Mouse (Mus musculus) adrenal gland, postnatal 25 days (tissue): ENCODE measurements around the gene Ankzf1. TPM values are rescaled to one million over a fixed set of nuclear protein-coding genes. Genes with fewer than 3 reads are reported as not detected.

ENCODE experiments used
- DNase-seq: peaks from one replicate; pipeline ENCODE4 v3.0.0; 2021; ENCODE audit warnings: mixed read lengths
- long read RNA-seq: library from polyadenylated mRNA; stranded (forward); transcript quantifications from one replicate; pipeline ENCODE4 v2.0.0, GENCODE M21; 2021
- total RNA-seq: library from RNA; stranded (reverse); gene quantifications from 2 replicates; pipeline ENCODE4 v1.2.3, GENCODE M21; 2021

Gene Ankzf1
- total RNA-seq: 23.5 and 26.4 TPM in 2 replicates
- long read RNA-seq, transcript Ankzf1-208 (13 exons, 2,739 nt): major isoform, 6 of 22 reads
- long read RNA-seq, partial matches to known transcripts: 7 of 22 reads
- long read RNA-seq, other reads (novel, unspliced or antisense): 9 of 22 reads

DNA sequence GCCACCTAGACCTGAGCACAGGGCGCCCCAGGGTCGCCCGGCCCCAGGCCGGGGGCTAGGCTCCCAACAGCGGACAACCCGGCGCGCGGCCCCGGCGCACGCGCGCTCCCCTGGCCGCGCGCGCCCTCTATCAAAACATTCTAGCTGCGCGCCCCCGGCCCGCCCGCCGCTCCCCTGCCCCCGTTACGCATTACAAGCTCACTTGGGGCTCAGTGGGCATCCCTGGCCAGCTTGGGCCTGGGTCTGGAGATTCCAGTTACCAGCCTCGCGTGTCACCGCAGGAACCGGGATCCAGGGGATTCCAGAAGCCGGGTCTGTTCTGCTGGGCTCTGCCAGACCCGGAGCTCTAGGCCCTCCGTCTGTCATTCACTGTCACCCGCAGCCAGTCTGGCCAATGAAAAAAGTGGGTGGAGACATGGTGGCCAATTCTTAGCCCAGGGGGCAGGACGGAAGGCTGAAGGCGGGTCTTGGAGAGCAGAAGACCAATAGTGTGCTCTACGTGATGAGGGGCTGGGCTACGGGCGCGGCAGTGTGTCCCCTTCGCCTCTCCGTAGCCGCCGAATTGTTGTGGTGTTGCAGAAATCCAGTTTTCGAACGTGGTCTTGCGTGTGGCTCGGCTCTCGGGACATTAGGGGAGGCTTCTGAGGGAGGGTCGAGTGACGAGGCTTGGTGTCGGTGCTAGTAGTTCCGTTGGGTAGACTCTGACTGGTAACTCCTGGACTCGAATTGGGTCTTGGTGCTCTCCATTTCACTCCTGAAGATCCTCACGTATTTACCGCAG, at the start of gene Ankzf1, which contains the start of gene Atg9a:
Ankzf1 (plus strand) TSS at position 530 of the 781 bp plus-strand sequence.
Atg9a (minus strand) TSS at position 575 of the 781 bp plus-strand sequence.
- DNase-seq: peak; percentile 89

DNA sequence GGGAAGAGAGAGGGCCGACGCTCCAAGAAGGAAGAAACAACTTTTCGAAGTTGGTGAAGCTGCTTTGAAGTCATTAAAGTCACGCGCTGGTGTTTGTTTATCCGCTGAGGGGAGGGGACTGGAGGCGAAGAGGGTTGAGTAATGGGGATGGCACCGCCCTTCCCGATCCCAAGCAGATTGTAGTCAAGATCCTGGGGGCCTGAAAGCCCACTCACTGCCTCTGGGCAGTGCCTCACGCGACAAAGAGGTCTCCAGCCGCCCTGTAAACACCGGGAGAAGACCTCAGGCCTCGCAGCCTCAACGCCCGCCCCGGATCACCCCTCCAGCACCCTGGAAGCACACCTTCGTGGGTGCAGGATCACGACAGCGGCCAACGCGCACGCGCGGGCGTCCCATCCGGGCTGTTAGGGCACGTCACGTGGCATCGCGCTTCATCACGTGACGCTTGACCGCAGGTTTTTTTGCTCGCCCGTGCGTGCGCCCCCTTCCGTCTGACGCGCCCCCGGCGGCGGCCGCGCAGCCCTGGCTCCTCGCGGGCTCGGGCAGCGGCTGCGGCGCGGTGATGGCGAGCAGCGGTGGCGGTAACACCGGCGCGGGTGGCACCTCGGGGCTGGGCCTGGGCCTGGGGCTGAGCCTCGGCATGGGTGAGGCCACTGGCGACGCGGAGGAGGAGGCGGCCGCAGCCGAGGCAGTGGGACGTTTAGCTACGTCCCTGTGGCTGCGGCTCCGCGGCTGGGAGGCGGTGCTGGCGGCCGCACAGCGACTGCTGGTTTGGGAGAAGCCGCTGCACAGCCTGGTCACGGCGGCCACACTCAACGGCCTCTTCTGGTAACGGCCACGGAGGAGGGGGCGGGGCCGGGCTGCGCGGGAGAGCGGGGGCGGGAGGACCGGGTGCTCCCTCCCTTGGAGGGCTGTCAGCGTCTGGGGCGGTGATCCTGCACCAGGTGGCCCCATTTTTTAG, 49.4 kb upstream of the Ankzf1 start, which contains the start of the genes Cnppd1 and Retreg2:
Cnppd1 (minus strand) TSS at position 411 of the 961 bp plus-strand sequence.
Retreg2 (plus strand) TSS at position 478 of the 961 bp plus-strand sequence.
- peak; percentile 97 for DNase-seq

GRCm38 (mm10) chr1:75145589-75145988, 46.4 kb upstream of the Ankzf1 start:
- DNase-seq: no peak

DNA sequence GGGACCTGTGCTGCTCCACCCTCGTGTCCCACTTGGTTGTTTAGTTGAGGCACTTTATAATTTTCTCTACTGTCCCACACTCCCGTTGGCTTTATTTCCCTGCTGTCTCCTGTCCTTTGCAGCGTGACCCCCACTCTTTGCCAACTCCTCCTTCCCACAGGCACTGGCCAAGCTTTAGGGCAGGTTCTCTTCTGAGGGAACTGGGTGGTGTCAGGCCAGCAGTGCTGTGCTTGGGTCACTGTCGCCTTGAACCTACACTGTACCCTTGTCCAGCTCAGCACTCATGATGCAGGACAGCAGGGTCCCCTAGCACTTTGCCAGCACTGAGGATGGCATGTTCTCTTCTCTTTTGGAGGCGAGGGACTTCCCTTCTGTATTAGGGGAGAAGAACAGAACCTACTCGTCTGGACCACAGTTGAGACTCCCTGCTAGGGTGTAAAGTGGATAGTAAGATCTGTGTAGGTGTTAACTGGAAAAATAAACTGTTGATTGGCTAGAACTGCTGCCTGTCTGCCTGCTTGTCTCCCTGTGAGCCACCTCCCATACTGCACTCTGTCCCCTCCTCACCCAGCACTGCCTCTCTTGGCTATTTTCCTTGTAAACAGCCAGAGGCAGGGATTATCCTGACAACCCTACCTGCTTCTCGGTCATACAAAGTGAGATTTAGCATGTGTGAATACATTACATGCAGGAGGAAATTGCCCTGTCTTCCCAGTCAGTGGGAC, 44.4 kb upstream of the Ankzf1 start:
- DNase-seq: no peak

DNA sequence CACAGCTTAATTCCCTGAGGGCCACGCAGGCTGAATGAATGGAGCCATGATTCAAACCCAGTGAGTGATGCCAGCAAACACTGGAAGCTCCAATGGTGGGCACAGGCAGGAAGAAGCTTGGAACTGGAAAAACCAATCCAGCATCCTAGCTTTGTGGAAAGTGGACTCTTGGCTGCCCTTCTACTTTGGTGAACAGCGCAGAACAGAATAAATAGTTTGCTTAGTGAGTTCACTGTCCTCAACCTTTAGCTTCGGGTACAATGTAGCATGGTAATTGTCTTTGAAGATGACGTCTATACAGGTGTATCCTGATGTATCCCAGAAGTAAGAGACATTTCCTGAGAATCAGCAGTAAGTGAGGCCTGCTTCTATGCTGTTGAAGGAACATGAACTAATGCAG, 43.2 kb upstream of the Ankzf1 start:
- no peak for DNase-seq

GRCm38 (mm10) chr1:75155837-75156236, 36.1 kb upstream of the Ankzf1 start:
- DNase-seq: no peak

DNA sequence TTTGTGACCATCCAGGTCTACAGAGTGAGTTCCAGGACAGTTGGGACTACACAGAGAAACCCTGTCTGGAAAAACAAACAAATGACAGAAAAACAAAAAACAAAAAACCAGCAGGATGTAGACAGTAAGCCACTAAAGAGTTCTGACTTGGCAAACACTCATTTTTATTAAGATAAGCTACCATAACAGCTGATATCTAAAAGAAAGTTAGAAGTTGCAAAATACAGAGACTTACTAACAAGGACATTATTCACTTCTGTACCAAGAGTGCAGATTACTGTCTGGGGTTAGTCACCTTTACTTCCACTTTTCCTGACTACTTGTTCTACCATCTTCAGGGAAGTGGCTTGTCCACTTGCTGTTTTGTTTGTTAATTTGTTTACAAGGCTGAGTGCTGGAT, 33.0 kb upstream of the Ankzf1 start:
- no peak for DNase-seq

DNA sequence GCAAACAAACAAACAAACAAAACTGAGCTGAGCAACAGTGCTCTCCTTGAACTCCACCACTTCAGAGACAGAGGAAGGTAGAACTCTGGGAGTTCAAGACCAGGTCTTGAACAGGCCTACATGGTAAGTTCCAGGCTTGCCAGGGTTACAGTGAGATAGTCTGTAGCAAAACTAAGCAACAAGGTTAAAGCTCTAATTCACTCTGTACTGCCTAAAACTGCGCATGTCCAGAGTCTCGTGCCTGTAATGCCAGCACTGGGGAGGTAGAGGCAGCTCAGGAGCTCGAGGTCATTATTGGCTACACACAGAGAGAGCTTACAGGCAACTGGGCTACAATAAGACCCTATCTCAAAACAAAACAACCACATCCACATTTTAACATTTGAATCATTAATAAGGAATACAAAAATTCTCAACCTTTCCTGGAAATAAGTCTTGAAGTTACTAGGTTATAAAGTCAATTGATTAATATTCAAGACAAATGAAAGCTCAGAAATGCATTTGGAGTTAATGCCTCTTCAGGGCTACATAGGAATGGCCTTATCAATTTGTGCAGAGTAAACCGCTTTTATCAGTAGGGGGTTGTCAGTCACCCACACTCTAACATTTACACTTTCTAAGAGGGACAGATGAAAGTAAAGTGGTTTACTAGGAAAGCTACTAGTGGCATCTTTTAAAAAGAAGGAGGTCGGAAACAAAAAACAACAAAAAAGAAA, 32.3 kb upstream of the Ankzf1 start:
- no peak for DNase-seq

GRCm38 (mm10) chr1:75160256-75160617, 31.7 kb upstream of the Ankzf1 start:
- DNase-seq: no peak

DNA sequence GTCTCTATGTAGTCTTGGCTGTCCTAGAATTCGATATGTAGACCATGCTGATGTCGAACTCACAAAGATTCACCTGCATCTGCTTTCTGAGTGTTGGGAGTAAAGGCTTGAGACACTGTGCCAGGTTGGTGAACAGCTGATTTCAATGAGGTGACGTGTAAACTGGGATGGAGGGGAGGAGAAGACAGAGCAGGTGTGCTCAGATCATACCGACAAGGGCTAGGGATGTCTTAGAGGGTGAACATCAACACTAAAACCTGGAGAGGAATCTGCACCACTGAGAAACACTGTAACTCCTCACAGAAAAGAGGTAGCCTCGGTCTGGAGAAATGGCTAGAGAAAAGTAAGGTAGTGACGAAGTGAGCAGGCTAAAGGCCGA, 23.9 kb upstream of the Ankzf1 start:
- DNase-seq: no peak

DNA sequence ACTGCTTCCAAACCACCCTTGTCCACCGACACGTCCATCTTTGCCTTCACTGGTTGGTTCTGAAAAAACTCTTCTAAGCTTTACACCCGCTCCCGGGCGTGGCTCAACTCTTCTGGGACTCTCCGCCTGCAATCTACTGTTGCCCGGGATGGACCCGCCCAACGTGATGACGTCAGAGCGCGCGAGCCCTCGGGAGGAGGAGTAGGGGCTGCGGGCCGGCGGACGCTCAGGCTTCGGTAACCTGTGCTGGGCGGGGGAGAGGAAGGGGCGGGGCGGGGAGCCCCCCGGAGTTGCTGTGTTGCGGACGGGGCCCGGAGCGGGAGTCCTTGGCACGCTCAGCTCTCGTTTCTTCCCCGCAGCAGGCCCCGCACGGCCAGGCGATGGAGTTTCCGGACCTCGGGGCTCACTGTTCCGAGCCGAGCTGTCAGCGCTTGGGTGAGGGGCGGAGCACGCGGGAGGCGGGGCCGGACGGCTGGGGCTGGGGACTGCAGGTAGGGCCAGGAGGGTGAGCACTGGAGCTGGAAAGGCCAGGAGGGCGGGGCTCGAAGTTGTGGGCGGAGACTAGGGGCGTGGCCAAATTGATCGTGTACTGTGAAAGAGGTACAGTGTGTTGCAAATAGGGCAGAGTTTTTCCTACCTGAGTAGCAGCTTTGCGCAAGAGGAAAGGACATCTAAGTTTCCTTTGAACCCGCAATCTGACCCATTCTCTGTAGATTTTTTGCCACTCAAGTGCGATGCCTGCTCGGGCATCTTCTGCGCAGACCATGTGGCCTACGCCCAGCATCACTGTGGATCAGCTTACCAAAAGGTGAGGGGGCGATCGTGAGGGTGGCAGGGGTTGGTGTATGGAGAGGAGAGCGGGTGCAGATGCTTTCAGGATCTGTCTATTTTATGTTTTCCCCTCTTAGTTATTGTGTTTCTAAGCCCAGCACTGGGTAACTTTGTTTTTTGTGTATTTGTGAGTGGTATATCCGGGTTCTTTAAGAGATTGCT, 23.2 kb upstream of the Ankzf1 start, which contains the start of gene Zfand2b:
Zfand2b (plus strand) TSS at position 175 of the 993 bp plus-strand sequence.
- DNase-seq: peak; percentile 99

- DNase-seq: peak; percentile 49
These were observed 12.4 kb upstream of the Ankzf1 start for GRCm38 (mm10) chr1:75179334-75180104.

DNA sequence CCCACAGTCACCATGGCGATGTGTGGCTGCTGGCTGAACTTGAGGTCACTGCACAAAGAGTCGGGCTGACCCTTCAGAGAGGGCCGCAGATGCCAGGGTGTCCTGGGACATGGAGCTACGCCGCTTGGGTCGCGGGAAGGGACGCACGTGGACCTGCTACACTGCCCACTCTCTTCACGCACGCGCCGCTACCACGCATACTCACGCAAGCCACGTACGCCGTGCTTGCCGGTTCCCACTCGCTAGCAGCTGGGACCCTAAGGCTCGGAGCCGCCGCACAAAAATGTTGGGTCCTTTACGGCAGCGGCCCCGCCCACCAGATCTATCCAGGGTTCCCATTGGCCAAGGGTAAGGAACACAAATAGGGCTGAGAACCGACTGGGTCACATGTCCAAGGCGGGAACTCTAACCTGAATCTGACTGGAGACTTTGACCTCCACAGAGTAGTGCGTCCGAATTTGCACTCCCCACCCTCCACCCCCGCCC, 11.8 kb upstream of the Ankzf1 start, which contains the start of gene Abcb6:
Abcb6 (minus strand) TSS at position 288 of the 486 bp plus-strand sequence.
- DNase-seq: peak; percentile 85

- no peak for DNase-seq
These were observed 11.2 kb upstream of the Ankzf1 start for GRCm38 (mm10) chr1:75180741-75181140.

GRCm38 (mm10) chr1:75181377-75181870, 10.5 kb upstream of the Ankzf1 start:
- no peak for DNase-seq

GRCm38 (mm10) chr1:75182160-75182559, 9.8 kb upstream of the Ankzf1 start:
- no peak for DNase-seq

DNA sequence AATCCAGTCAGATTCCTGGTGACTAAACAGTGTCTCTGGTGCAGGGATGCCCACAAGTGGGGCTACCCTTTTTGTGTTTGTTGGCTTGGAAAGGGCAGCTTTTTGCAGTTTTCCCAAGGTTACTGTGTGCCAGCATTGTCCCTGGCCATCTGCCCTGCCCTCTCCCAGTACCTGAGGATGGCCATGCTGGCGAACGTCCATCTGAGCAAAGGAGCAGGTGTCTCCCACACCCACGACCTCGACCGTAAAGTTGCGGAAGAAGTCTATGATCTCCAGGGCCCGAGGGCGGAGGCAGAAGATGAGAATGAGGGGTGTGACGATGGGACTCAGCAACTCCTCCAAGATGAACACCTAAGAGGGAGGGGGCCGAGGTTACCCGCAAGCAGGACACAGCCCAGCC, 6.5 kb upstream of the Ankzf1 start:
- no peak for DNase-seq

DNA sequence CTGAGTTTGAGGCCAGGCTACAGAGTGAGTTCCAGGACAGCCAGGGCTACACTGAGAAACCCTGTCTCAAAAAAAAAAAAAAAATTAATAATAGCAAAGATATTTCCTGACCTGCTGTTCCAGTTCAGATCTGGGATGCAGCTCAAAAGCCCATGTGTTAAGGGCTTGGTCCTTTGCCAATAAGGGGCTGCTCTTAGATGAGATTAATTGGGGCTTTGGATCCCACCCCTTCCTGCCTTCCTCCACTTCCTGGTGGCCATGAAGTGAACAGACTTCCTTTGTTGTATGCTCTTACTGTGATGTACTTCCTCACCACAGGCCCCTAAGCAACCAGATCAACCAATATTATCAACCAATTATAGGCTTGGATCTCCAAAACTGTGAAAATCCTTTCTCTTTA, 4.8 kb upstream of the Ankzf1 start:
- no peak for DNase-seq
